Mouse (Mus musculus) thymus, adult 2 months (tissue): Measurements from ENCODE around the gene Elovl6. TPM values are rescaled to one million over a fixed set of nuclear protein-coding genes. Genes with fewer than 3 reads are reported as not detected.

Source experiments
- DNase-seq: peaks from one replicate; pipeline ENCODE4 v3.0.0; 2021
- H3K27ac ChIP-seq: fragments of 200-500 bp; 2 replicates; pipeline ENCODE4 v1.5.1; 2012; ENCODE audit warnings: low read length, control low read depth; ENCODE audit not compliant: control insufficient read depth, insufficient read depth
- H3K27me3 ChIP-seq: fragments of 200-500 bp; 2 replicates; pipeline ENCODE4 v1.6.1; 2012; ENCODE audit warnings: mild to moderate bottlenecking, low read length, moderate library complexity, mixed read lengths; ENCODE audit not compliant: control insufficient read depth, insufficient read depth
- H3K36me3 ChIP-seq: fragments of 200-500 bp; 2 replicates; pipeline ENCODE4 v1.6.1; 2012; ENCODE audit warnings: mild to moderate bottlenecking, low read length, moderate library complexity; ENCODE audit not compliant: control insufficient read depth, insufficient read depth
- H3K4me1 ChIP-seq: fragments of 200-500 bp; replicated peaks from 2 replicates; pipeline ENCODE4 v1.6.1; 2012; ENCODE audit warnings: low read length; ENCODE audit not compliant: control insufficient read depth, insufficient read depth
- H3K4me3 ChIP-seq: fragments of 200-500 bp; 2 replicates; pipeline ENCODE4 v1.5.1; 2012; ENCODE audit warnings: mild to moderate bottlenecking, low read length, control low read depth, moderate library complexity; ENCODE audit not compliant: control insufficient read depth, insufficient read depth
- CTCF ChIP-seq: fragments of 200-500 bp; IDR thresholded peaks from 2 replicates; pipeline ENCODE4 v1.5.1; 2012; ENCODE audit warnings: mild to moderate bottlenecking, control low read depth, low read length, moderate library complexity, borderline replicate concordance; ENCODE audit not compliant: control insufficient read depth, poor library complexity, insufficient read depth; ENCODE audit errors: extremely low read depth
- POLR2A ChIP-seq: fragments of 200-500 bp; IDR thresholded peaks from 2 replicates; pipeline ENCODE4 v1.6.1; 2012; ENCODE audit warnings: mild to moderate bottlenecking, low read length, control low read depth, moderate library complexity; ENCODE audit not compliant: control insufficient read depth, poor library complexity, insufficient read depth; ENCODE audit errors: extremely low read depth
- WGBS: fragments of 180-500 bp; shearing (Covaris S2); methylation state at CpG from one replicate; pipeline ENCODE4 v1.1.7; 2018; 5-methylcytosine and 5-hydroxymethylcytosine counted together
- polyA plus RNA-seq: library from polyadenylated mRNA; depleted of rRNA; stranded (reverse); fragments of >200 nt; gene quantifications from 2 replicates; pipeline ENCODE4 v1.2.3, GENCODE M21; 2012

Gene Elovl6
- polyA plus RNA-seq, 1 experiment: 24.8 TPM

DNA sequence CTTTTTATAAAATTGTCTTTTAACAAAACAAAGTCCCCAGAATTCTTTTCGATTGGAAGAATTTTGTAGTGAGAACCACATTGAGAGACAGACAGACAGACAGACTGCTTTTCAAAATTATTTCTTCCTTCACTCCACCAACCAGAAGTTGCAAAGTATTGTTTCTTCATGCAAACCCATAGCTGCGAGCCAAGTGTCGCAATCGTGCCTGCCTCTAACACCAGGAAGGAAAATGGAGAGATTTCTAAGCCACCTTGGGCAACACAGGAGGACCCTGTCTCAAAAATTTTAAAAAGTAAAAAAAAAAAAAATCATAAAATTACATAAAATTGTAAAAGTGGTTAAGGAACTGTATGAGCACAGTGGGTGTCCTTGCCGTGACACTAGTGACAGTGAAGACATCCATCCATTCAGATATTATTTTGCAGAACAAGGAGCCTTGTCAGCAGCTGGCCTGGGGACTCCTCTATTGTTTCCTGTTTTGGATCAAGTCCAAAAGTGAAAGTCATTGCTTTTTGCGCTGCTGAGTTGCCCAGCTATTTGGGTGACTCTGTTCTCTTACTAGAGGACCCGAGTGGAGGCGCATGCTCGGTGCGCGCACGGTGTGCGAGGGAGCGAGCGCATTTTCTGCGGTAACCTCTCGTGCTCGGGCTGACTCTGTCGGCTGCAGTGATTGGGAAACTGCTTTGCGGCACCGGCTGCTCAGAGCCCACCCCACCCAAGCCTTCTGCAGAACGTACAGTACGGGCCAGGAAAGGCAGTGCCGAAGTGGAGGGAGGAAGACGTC lies 80.3 kb downstream of the Elovl6 start:
- no peak for TF ChIP-seq POLR2A
- no peak for TF ChIP-seq CTCF
- no peak for DNase-seq
- peaks cover 8% of the 10 kb centered on the region; the same call in 1 of the 2 replicates for H3K4me1 ChIP-seq
- no peak overlapping the region for H3K4me3 ChIP-seq
- H3K27ac ChIP-seq: no peak overlapping the region
- no peaks in the 10 kb centered on the region for H3K27me3 ChIP-seq
- no peaks in the 10 kb centered on the region for H3K36me3 ChIP-seq
- 46% methylated on average over 25 of the region's 25 CpGs for WGBS

DNA sequence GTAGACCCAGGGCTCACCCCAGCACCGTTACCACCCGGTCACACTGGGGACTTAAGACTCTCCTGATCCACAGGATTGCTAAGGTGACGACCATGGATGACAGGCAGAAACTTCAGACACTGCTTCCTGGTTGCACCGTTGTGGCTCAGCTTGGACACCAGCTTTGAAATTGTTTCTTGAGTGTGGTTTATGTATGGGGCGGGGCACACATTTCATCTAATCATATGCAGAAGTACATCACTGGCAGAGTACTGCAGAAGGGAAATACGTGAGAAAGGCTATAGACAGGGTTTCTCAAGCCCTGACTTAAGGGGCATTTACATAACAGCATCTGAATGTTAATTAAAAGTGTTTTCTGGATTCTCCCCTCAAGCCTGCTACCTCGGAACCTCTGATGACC lies 81.6 kb downstream of the Elovl6 start:
- WGBS: 72% methylated on average over 7 of the region's 7 CpGs
- Histone ChIP-seq H3K4me1 (peaks cover 8% of the 10 kb centered on the region; the same call in 1 of the 2 replicates), H3K36me3 (no peaks in the 10 kb centered on the region), H3K27me3 (no peaks in the 10 kb centered on the region), H3K27ac (no peak overlapping the region), H3K4me3 (no peak overlapping the region)
- TF ChIP-seq CTCF (no peak), POLR2A (no peak)
- no peak for DNase-seq

DNA sequence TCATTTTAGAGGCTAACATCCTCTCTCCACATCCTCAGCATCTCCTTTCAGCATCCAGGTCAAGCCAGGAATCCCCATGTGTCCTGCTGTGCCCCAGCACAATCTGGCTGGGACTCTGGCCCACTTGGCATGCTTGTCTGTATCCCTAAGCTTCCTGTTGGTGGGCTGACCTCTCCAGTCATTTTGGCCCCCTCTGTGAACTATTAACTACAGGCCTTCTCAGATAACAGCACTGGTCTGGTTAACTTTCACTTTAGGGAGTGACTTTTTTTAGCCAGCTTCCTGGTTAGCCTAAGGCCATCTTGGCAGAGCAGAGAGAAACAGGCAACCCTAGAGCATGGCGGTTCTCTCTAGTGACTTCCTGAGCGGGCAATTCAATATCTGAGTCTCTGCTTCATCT lies 82.1 kb downstream of the Elovl6 start:
- Histone ChIP-seq H3K4me1 (peaks cover 8% of the 10 kb centered on the region; the same call in 1 of the 2 replicates), H3K27ac (no peak overlapping the region), H3K36me3 (no peaks in the 10 kb centered on the region), H3K27me3 (no peaks in the 10 kb centered on the region), H3K4me3 (no peak overlapping the region)
- no peak for DNase-seq
- 92% methylated on average over 2 of the region's 2 CpGs for WGBS
- TF ChIP-seq CTCF: no peak
- no peak for TF ChIP-seq POLR2A

- WGBS: 96% methylated on average over 11 of the region's 11 CpGs
- Histone ChIP-seq H3K4me1 (peaks cover 8% of the 10 kb centered on the region; the same call in 1 of the 2 replicates), H3K4me3 (no peak overlapping the region), H3K27me3 (no peaks in the 10 kb centered on the region), H3K27ac (no peak overlapping the region), H3K36me3 (no peaks in the 10 kb centered on the region)
- TF ChIP-seq POLR2A (no peak), CTCF (no peak)
- DNase-seq: no peak
Measured at GRCm38 (mm10) chr3:129617450-129617849, 85.3 kb downstream of the Elovl6 start.

GRCm38 (mm10) chr3:129619194-129619775 lies 87.1 kb downstream of the Elovl6 start:
- WGBS: 92% methylated on average over 16 of the region's 16 CpGs
- no peak overlapping the region for H3K27ac ChIP-seq
- no peak overlapping the region for H3K4me3 ChIP-seq
- no peaks in the 10 kb centered on the region for H3K27me3 ChIP-seq
- DNase-seq: no peak
- no peaks in the 10 kb centered on the region for H3K4me1 ChIP-seq
- H3K36me3 ChIP-seq: no peaks in the 10 kb centered on the region
- TF ChIP-seq CTCF (no peak), POLR2A (no peak)

DNA sequence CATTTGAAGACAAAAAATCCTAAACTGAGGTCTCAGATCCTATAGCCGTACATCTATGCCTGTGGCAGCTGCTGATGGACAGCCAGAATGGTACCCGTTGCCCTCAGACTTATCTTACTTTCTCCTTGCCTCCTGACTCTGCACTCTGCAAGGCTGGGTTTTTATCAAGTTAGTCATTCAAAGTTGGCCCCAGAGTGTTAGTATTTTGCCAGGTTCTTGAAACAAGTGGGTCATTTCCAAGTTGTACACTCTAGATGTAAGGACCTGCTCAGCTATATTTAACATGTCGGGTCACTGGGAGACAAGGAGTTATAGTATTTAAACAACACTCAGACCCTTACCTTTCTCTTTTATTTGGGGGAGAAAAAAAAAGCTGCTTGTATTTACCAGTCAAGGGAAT lies 88.6 kb downstream of the Elovl6 start:
- no peaks in the 10 kb centered on the region for H3K36me3 ChIP-seq
- no peaks in the 10 kb centered on the region for H3K4me1 ChIP-seq
- no peak overlapping the region for H3K27ac ChIP-seq
- TF ChIP-seq CTCF (no peak), POLR2A (no peak)
- 95% methylated on average over 3 of the region's 3 CpGs for WGBS
- H3K4me3 ChIP-seq: no peak overlapping the region
- DNase-seq: no peak
- H3K27me3 ChIP-seq: no peaks in the 10 kb centered on the region
